Mouse (Mus musculus) stomach, postnatal 0 days (tissue): ENCODE data around the gene B3glct.
A peak's percentile ranks its signal among the peaks of the same experiment; 100 is the strongest.

Experiments used
- CTCF ChIP-seq: IDR thresholded peaks from 2 replicates; pipeline ENCODE4 v1.5.1; 2016; ENCODE audit warnings: antibody characterized with exemption, low read depth, mild to moderate bottlenecking, moderate library complexity
- EP300 ChIP-seq: optimal IDR thresholded peaks from 2 replicates; pipeline ENCODE3; 2016; ENCODE audit warnings: antibody characterized with exemption

DNA sequence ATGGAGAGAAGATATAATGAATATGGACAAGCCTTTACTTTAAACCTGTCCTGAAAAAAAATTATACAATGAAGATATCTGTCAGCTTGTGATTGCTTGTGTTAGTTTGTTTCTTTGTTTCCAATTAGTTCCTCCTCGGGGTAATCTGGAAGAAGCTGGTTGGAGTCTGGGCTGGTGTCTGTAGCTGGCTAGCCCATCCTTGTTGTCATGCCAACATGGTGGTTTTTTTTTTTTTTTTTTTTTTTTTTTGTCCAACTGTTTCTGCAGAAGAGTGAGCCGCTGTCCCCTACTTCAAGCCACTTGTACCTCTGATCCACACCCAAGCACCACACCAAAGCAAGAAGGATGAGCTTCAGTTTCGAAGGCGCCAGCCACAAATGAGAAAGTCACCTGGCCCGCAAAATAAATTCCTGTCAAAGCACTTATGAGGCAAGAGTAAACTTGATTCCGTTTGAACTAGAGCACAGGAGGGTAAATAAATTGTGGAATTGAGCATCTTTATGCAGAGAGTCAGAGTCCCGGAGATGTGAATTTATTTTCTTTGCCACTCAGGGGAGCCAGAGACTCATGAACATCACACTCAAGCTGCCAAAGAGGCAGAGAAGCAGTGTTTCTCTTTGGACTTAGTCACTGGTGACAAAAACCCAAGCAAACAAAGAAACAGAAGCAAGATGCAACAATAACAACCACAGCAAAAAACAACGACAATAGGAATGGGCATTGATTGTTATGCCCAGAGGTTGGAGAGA is 30.5 kb upstream of the B3glct start:
- TF ChIP-seq CTCF (peak; percentile 47), EP300 (no peak)
